Mouse (Mus musculus): ENCODE measurements around the gene Pfkfb1. TPM values are rescaled to one million over a fixed set of nuclear protein-coding genes. Genes with fewer than 3 reads are reported as not detected.

Gene Pfkfb1
- polyA plus RNA-seq, 1 experiment from 2014 or later, result 2.5 TPM

DNA sequence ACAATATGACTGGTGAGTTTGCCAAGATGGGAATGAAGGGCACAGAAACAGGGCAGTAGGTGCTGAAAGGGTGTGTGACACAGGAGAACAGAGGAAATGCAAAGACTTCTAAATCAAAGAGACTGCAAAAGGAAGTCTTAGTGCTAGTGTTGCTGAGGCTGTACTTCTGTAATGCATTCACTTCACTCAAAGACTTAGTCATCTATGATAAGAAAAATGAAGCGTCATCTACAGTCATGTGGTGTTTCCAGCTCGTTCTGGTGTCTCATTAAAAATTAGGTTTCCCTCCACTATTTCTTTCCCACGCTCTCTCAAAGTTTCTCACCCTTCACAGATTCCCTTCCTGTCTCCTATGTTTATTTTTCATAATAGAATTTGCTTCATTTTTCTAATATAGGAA lies 34.0 kb upstream of the Pfkfb1 start:
- H3K9ac ChIP-seq (replicated peaks; ENCODE audit: low read depth), result no peak overlapping the region
- no peak for TF ChIP-seq CTCF (IDR thresholded peaks at IDR 0.05)
- no peak overlapping the region for H3K4me3 ChIP-seq (ENCODE audit: low read depth, low read length)
- WGBS, result 76% methylated on average over 3 of the region's 3 CpGs
- H3K4me2 ChIP-seq (replicated peaks; ENCODE audit: low read depth, low read length), result no peak overlapping the region
- H3K9me3 ChIP-seq (ENCODE audit: low read length), result no peaks in the 10 kb centered on the region
- DNase-seq (ENCODE audit: low spot score) (no peak), ATAC-seq (no peak)
- H3K27ac ChIP-seq (ENCODE audit: low read length), result no peak overlapping the region
- no peaks in the 10 kb centered on the region for H3K27me3 ChIP-seq (replicated peaks; ENCODE audit: insufficient read depth, low read length)
- H3K36me3 ChIP-seq (ENCODE audit: insufficient read depth, low read length), result no peaks in the 10 kb centered on the region
- H3K4me1 ChIP-seq (ENCODE audit: insufficient read depth, low read depth, low read length), result no peaks in the 10 kb centered on the region

DNA sequence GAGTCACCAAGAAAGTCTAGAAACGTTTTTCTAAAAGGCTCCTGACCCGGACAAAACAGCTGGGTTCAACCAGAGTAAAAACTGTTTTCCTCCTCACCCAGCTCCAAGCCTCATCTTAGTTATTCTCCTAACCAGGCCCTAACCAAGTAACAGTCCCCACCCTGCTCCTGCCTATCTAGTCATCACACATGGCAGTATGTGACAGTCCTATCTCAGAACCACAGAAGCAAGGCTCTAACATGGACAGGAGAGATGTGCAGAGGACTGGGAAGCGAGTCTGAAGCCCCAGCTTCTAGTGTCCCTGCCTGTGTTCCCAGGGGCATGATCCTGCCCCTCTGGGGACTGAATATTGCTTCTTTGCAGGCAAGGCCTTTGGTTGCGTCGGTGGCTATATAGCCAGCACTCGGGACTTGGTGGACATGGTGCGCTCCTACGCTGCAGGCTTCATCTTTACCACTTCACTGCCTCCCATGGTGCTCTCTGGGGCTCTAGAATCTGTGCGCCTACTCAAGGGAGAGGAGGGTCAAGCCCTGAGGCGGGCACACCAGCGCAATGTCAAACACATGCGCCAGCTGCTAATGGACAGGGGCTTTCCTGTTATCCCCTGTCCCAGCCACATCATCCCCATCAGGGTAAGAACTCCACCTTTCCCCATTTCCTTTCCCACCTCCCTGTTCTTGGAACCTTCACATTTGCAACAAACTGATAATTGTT lies 23.2 kb upstream of the Pfkfb1 start:
- H3K9me3 ChIP-seq (ENCODE audit: low read length), result no peaks in the 10 kb centered on the region
- ATAC-seq (no peak; the same call in 1 of the 2 replicates), DNase-seq (ENCODE audit: low spot score) (no peak)
- H3K27ac ChIP-seq (ENCODE audit: low read length), result no peak overlapping the region
- no peaks in the 10 kb centered on the region for H3K36me3 ChIP-seq (ENCODE audit: insufficient read depth, low read length)
- H3K4me1 ChIP-seq (ENCODE audit: insufficient read depth, low read depth, low read length), result no peaks in the 10 kb centered on the region
- no peak overlapping the region for H3K4me2 ChIP-seq (replicated peaks; ENCODE audit: low read depth, low read length)
- no peak overlapping the region for H3K4me3 ChIP-seq (ENCODE audit: low read depth, low read length)
- WGBS, result 81% methylated on average over 11 of the region's 12 CpGs
- TF ChIP-seq CTCF (IDR thresholded peaks at IDR 0.05) (no peak), EP300 (IDR thresholded peaks at IDR 0.05) (no peak)
- H3K9ac ChIP-seq (replicated peaks; ENCODE audit: low read depth), result no peak overlapping the region
- H3K27me3 ChIP-seq (replicated peaks; ENCODE audit: insufficient read depth, low read length), result no peaks in the 10 kb centered on the region

DNA sequence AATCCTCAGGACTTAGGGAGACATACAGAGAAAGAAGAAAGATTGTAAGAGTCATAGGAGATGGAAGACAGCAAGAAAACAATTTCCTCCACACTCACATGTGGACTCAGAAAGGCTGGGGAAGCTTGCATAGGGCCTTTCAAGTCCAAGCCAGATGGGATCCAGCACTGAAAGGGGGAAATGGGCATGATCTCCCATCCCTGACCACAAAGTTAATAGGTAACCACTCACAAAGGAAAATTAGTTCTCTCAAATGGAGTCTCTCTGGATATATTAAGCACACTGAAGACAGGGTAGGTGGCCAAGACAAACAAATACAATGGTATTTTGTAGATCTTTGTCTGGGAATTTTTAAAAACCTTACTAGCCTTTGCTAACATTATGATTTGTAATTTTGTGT lies 6.1 kb upstream of the Pfkfb1 start:
- no peak overlapping the region for H3K27ac ChIP-seq (ENCODE audit: low read length)
- no peak for DNase-seq (ENCODE audit: low spot score)
- H3K4me2 ChIP-seq (replicated peaks; ENCODE audit: low read depth, low read length), result no peak overlapping the region
- H3K9me3 ChIP-seq (ENCODE audit: low read length), result no peaks in the 10 kb centered on the region
- no peaks in the 10 kb centered on the region for H3K27me3 ChIP-seq (replicated peaks; ENCODE audit: insufficient read depth, low read length)
- H3K36me3 ChIP-seq (ENCODE audit: insufficient read depth, low read length), result no peaks in the 10 kb centered on the region
- no peak for ATAC-seq
- H3K4me1 ChIP-seq (ENCODE audit: insufficient read depth, low read depth, low read length), result no peaks in the 10 kb centered on the region
- TF ChIP-seq CTCF (IDR thresholded peaks at IDR 0.05) (no peak), EP300 (IDR thresholded peaks at IDR 0.05) (no peak)
- H3K9ac ChIP-seq (replicated peaks; ENCODE audit: low read depth), result no peak overlapping the region
- no peak overlapping the region for H3K4me3 ChIP-seq (ENCODE audit: low read depth, low read length)

DNA sequence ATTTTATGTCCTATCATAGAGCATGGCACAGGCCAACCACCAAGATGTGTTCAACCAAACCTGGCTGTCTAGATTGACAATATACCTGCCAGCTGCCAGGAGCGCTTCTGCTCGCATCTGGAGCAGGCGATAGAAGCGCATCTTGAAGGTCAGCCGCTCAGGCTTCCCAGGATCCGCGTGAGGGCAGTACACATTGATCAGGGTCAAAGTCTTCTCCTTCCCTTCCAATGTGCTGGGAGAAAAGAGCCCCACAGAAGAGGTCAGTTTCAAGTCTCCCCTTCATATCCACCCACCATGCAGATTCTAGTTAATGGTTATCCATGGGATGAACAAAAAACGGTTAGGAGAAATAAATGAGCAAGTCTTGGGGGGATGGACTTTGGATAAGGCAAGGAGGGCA lies 2.9 kb upstream of the Pfkfb1 start:
- 90% methylated on average over 8 of the region's 8 CpGs for WGBS
- ATAC-seq, result no peak

DNA sequence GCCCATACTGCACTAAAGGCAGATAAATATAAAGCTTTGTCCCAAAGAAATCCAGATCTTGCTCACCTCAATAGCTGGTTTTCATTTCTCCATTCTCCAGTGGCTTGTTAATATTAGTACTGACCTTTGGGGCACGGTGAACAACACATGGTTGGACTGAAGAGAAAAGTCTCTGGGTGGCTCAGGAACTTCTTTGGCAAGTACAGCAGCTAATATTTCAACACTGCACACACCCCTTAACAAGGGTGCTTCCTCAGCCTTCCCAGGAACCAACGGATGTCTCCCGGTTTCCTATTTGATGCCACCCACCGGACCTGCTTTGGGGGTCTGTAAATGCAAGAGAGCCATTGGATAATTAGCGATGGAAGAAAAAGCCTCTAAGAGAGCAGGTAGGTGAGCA lies 1.7 kb downstream of the Pfkfb1 start, which contains the start of gene Apex2:
Gene Apex2 (minus strand): TSS at position 173 of the 400 bp plus-strand sequence.
- no peak for ATAC-seq
- H3K9me3 ChIP-seq (ENCODE audit: low read length), result no peaks in the 10 kb centered on the region
- H3K27me3 ChIP-seq (replicated peaks; ENCODE audit: insufficient read depth, low read length), result no peaks in the 10 kb centered on the region
- TF ChIP-seq CTCF (IDR thresholded peaks at IDR 0.05) (no peak), EP300 (IDR thresholded peaks at IDR 0.05) (no peak)
- no peak within 1 kb of the TSS for H3K4me2 ChIP-seq (replicated peaks; ENCODE audit: low read depth, low read length)
- DNase-seq (ENCODE audit: low spot score), result no peak
- H3K4me1 ChIP-seq (ENCODE audit: insufficient read depth, low read depth, low read length), result no peaks in the 10 kb centered on the region
- no peak within 1 kb of the TSS for H3K27ac ChIP-seq (ENCODE audit: low read length)
- H3K9ac ChIP-seq (replicated peaks; ENCODE audit: low read depth), result no peak within 1 kb of the TSS
- no peak within 1 kb of the TSS for H3K4me3 ChIP-seq (ENCODE audit: low read depth, low read length)
- 59% methylated on average over 5 of the region's 5 CpGs for WGBS
- no peaks in the 10 kb centered on the region for H3K36me3 ChIP-seq (ENCODE audit: insufficient read depth, low read length)

More for the DNA sequence above, 2.9 kb upstream of the Pfkfb1 start:
- Histone ChIP-seq H3K36me3 (ENCODE audit: insufficient read depth, low read length) (no peaks in the 10 kb centered on the region), H3K27ac (ENCODE audit: low read length) (no peak overlapping the region), H3K4me1 (ENCODE audit: insufficient read depth, low read depth, low read length) (no peaks in the 10 kb centered on the region), H3K27me3 (replicated peaks; ENCODE audit: insufficient read depth, low read length) (no peaks in the 10 kb centered on the region), H3K4me3 (ENCODE audit: low read depth, low read length) (no peak overlapping the region), H3K9ac (replicated peaks; ENCODE audit: low read depth) (no peak overlapping the region), H3K9me3 (ENCODE audit: low read length) (no peaks in the 10 kb centered on the region), H3K4me2 (replicated peaks; ENCODE audit: low read depth, low read length) (no peak overlapping the region)
- DNase-seq (ENCODE audit: low spot score), result no peak
- TF ChIP-seq EP300 (IDR thresholded peaks at IDR 0.05) (no peak), CTCF (IDR thresholded peaks at IDR 0.05) (no peak)

DNA sequence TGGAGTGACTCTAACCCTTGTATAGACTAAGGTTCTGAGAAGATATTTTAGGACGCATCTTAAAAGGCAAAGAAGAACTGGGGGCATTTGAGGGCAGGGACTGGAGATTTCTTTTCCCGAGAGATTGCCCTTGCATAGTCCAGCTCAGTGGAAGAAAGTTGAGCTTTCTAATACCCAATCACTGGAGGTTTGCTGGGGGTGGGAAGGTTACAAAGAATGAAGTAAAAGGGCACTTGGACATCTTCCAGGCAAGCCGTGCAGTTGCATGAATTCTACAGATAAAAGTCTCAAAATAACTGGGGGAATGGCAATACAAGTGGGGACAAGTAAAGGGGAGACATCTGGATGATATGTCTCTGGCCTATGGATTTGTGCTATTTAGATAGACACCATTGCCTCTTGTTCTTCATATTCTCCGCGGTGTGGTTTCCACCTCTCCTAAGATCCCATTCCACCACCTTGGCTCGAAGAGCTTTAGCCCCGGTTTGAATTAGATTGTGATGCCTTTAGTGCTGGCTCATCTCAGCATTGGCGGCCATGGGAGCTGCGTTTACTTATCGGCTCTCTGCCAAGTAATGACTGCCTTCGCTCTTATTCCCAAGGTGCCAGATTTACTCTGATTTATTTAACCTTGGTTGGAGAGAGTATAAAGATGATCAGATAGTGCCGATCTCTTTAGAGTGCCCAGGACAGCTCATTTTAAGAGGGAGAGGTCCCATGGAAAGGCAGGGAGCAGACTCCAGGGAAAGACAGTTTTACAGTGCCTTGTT lies 5.4 kb downstream of the Pfkfb1 start:
- no peak for DNase-seq (ENCODE audit: low spot score)
- WGBS, result 79% methylated on average over 12 of the region's 12 CpGs
- Histone ChIP-seq H3K4me2 (replicated peaks; ENCODE audit: low read depth, low read length) (no peak overlapping the region), H3K27ac (ENCODE audit: low read length) (no peak overlapping the region), H3K9me3 (ENCODE audit: low read length) (no peaks in the 10 kb centered on the region), H3K4me3 (ENCODE audit: low read depth, low read length) (no peak overlapping the region), H3K27me3 (replicated peaks; ENCODE audit: insufficient read depth, low read length) (no peaks in the 10 kb centered on the region), H3K36me3 (ENCODE audit: insufficient read depth, low read length) (no peaks in the 10 kb centered on the region), H3K4me1 (ENCODE audit: insufficient read depth, low read depth, low read length) (no peaks in the 10 kb centered on the region), H3K9ac (replicated peaks; ENCODE audit: low read depth) (no peak overlapping the region)
- no peak for ATAC-seq
- TF ChIP-seq CTCF (IDR thresholded peaks at IDR 0.05), result no peak
- no peak for TF ChIP-seq EP300 (IDR thresholded peaks at IDR 0.05)
